In genomic region chr1:127219621-127220020, GRCm38 (mm10) we compare ENCODE assay signal across 16 mouse cellular contexts.
"Had no signal": no experiment of that assay in that cellular context is flagged by ENCODE, and none has a peak within 500 bp of the region (broad histone marks: within the 10 kb centered on the region; RNA-seq: fewer than 3 reads in every experiment).

No protein-coding gene starts in this region.

- H3K36me3 ChIP-seq: limb, embryonic 13.5 days; liver, embryonic 15.5 days; midbrain, embryonic 12.5 days; neural tube, embryonic 15.5 days; stomach, embryonic 15.5 days had no signal

- H3K4me3 ChIP-seq: layer of hippocampus, adult 2 months; limb, embryonic 13.5 days; liver, embryonic 15.5 days; midbrain, embryonic 12.5 days; neural tube, embryonic 15.5 days; stomach, embryonic 15.5 days had no signal

- H3K9me3 ChIP-seq: limb, embryonic 13.5 days; liver, embryonic 15.5 days; midbrain, embryonic 12.5 days; neural tube, embryonic 15.5 days; stomach, embryonic 15.5 days had no signal

- DNase-seq: kidney, adult 18-20 months; kidney, postnatal 10 days; kidney, postnatal 4 days; left cerebral cortex, postnatal 4 days; lung, embryonic 14.5 days; lung, postnatal 10 days; right cerebral cortex, adult 18-20 months; right cerebral cortex, postnatal 25 days; spleen, adult 18-20 months; thymus, postnatal 4 days had no signal

- H3K4me1 ChIP-seq: liver, embryonic 15.5 days had no signal

- H3K27ac ChIP-seq: layer of hippocampus, adult 2 months; limb, embryonic 13.5 days; liver, embryonic 15.5 days; midbrain, embryonic 12.5 days; neural tube, embryonic 15.5 days; stomach, embryonic 15.5 days had no signal

- H3K27me3 ChIP-seq: limb, embryonic 13.5 days; liver, embryonic 15.5 days; midbrain, embryonic 12.5 days; neural tube, embryonic 15.5 days; stomach, embryonic 15.5 days had no signal
